Mouse (Mus musculus) hindbrain, embryonic 13.5 days (tissue): Measurements from ENCODE around the gene St5. TPM values are rescaled to one million over a fixed set of nuclear protein-coding genes. Genes with fewer than 3 reads are reported as not detected.

Experiments used
- microRNA-seq: library from miRNA; unstranded; fragments of <30 nt; microRNA quantifications from one replicate; pipeline ENCODE4, GENCODE M21; 2016
- polyA plus RNA-seq: library from polyadenylated mRNA; unstranded; fragments of >200 nt; fragmentation: Nextera tagmentation; extraction: Ambion mirVana; gene quantifications from 2 replicates; pipeline ENCODE4 v1.2.1, GENCODE M21; 2015

Gene St5
- polyA plus RNA-seq, 1 experiment from 2014 or later = 25.6 TPM

Small RNA genes lying within 50 kb of the gene (microRNA-seq; reads per million reads assigned to microRNA genes)
- not detected for gene Gm47284

Other genes with a start within 250 kb of the St5 start
- 0.22 and 0.34 TPM in 2 replicates for gene Trim66, start 195.5 kb downstream of the St5 start, polyA plus RNA-seq
- 89.0 TPM in 2 replicates for gene Rpl27a, start 184.5 kb downstream of the St5 start, polyA plus RNA-seq
- 15.5 TPM in 2 replicates for gene Akip1, start 85 bp upstream of the St5 start, polyA plus RNA-seq
- gene BC051019, start 20.2 kb upstream of the St5 start, polyA plus RNA-seq = 0.16 and 1.00 TPM in 2 replicates
- 0.42 TPM in 1 of 2 replicates, not detected in the other for gene Ascl3, start 28.1 kb upstream of the St5 start, polyA plus RNA-seq
- gene Tmem9b, start 49.3 kb upstream of the St5 start, polyA plus RNA-seq = 110 and 113 TPM in 2 replicates
- 3.9 and 4.1 TPM in 2 replicates for gene Nrip3, start 78.4 kb upstream of the St5 start, polyA plus RNA-seq
- gene Scube2, start 162.1 kb upstream of the St5 start, polyA plus RNA-seq = 1.4 and 1.9 TPM in 2 replicates